Mouse (Mus musculus): ENCODE results near the gene Ajm1.

The Ajm1 gene

GRCm38 (mm10) chr2:25526510-25527302 lies 54.9 kb downstream of the Ajm1 start:
- in situ Hi-C loops (cut with MseI, MboI): no loop called here
